Mouse (Mus musculus) brain, adult 2 months (tissue): ENCODE results near the gene Med9.
A peak's percentile ranks its signal among the peaks of the same experiment; 100 is the strongest.

Source experiments
- DNase-seq: peaks from one replicate; pipeline ENCODE4 v3.0.0; 2011; ENCODE audit warnings: low read depth, low spot score

Gene Med9

DNA sequence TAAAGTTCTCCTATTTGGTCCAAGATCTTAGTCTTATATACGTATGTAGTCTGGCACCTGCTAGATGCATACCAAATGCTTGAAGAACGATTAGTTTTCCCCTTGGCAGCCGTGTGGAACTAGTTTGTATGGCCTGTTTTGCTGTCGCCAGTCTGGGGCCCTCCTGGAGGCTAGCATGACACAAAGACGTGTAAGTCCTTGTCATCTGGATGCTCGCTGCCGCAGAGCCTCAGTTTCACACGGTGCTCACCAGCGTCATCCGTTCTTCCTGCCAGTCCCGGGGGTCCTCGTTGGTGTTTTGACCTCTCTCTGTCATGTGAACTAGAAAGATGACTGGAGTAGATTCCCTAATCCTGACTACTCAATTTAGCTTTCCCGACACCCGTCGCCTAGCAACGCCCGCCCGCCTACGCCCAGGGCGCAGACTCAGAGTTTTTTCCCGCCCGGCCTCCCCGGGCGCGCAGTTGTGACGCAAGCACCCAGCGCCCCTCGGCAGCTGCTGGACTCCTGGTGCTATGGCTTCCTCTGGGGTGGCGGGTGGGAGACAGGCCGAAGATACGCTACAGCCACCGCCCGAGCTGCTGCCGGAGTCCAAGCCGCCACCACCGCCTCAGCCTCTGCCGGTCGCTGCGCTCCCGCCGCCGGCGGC, at the start of gene Med9:
Gene Med9, plus strand, starts transcription at position 455 of the 649 bp plus-strand sequence.
- peak; percentile 96 for DNase-seq

DNA sequence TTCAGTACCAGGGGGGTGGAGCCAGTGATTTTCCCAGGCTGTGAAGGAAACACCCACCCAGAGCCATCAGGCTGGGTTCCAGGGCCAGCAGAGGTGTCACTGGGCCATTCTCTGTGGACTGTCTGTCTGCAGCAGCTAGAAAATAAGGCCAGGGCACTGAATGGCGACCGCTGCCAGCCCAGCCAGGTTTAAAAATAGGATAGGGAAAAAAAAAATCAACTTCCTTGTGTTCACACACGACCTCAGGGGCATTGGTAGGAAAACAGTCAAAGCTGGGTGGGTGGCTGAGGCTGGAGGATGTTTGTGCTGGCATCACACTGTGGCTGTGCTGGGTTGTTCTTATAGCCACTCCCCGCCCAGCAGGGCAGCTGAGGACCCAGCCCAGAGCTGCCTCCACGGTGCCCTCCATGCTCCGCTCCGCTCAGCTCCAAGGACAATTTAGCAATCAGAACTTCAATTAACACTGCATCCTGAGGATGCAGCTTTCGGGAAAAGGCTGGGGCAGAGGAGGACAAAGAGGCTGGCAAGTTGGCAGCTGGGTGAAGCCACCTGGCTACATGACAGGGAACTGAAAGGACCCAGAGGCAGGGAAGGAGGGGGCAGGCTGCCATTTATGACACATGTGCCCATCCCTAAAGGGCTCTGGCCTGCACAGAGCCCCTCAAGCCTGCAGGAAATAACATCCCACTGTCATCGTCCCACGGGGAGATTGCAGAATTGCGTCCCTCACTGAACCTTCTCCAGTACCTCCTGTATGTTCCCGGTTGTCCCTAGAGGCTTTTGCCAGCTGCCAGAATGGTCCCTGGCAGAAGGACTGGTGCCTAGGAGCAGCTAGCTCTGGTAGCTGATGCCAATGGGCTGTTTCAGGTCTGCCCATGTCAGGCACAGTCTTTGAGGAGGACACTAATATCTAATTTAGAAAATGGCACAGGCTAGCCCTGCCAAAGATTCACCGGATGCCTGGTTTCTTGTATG, 48.0 kb upstream of the Med9 start:
- DNase-seq = peak; percentile 56

DNA sequence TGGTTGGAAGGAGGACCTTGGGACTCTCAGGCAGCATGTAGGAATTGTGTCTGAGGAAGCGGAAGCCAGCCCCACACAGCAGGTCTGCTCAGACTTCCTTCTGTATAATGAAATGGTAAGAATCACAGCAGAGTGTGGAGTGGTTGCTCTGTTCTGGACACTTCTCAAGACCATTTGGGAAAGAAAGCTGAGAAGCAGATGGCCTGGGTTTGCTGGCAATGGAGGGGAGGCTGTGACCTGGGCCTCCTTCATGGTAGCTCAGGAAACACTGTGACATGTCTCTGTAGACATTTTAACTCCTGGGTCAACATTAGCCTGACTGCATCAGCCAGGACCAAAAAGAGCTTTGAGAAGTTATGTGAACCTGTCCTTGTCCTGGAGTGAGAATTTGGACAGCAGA, 47.0 kb upstream of the Med9 start:
- DNase-seq = peak; percentile 58

DNA sequence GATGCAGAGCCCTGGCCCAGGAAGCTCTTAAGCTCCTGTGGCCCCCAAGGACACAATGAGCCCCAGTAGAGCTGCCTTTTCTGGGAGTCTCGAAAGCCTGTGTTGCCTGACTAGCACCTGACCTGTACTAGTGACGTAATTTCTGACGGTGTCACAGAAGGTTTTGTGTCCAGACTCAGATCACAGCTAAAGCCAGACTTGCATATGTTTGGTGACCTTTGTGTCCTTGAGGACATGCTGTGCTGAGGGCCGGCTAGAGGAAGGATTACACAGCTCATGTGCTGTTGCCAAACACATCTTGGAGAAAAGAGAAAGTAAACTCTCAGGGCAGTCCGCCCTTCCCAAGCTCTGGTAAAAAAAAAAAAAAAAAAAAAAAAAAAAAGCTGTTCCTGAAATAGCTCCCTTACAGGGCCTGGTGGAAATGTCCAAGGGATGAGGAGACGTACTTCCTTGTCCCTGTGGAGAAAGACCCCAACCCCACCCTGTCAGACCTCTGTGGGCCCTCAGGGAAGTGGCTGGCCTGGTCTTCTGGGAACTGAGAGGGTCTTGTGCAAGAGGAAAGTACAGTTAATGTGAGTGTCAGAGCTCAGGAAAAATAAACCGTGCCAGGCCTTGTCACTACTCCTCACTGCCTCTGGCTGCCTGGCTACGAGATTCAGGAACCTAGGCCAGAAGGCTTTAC, 45.8 kb upstream of the Med9 start:
- no peak for DNase-seq

DNA sequence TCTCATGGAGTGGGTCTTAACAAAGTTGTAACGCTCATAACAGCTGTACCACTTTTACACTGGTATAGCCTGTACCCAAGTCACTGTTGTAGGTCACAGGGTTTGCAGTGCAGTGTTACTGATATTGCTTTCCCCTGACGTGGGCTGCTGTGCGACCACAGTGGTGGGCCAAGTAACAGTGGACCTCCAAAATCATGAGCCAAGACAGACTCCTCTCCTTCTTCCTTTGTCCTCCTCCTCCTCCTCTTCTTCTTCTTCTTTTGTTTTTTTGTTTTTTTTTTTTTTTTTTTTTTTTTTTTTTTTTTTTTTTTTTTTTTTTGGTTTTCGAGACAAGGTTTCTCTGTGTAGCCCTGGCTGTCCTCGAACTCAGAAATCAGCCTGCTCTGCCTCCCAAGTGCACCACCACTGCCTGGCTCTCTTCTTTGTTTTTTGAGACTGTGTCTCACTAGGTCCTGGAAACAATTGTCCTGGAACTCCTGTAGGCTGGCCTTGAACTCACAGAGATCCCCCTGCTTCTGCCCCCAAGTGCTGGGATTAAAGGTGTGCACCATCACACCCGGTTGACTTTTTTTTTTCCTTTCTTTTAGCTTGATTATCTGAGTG, 41.4 kb upstream of the Med9 start:
- DNase-seq = no peak

DNA sequence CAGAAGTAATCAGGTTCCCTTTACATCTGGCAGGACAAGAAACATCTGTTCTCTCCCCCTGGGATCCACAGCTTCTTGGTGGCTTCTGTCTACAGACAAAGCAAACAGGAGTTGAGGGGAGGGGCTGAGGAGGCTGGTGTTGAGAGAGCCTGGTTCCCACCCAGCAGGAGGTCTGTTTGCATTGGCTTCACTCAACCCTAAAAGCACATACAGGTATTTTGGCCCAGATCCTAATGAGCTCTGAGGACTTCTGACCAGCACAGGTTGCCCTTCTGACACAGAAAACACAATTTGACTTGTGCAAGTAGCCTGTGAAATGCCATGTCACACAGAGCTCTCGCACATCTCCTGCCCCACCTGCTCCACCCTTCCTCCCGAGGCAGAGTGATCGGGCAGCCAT, 39.6 kb upstream of the Med9 start:
- no peak for DNase-seq

DNA sequence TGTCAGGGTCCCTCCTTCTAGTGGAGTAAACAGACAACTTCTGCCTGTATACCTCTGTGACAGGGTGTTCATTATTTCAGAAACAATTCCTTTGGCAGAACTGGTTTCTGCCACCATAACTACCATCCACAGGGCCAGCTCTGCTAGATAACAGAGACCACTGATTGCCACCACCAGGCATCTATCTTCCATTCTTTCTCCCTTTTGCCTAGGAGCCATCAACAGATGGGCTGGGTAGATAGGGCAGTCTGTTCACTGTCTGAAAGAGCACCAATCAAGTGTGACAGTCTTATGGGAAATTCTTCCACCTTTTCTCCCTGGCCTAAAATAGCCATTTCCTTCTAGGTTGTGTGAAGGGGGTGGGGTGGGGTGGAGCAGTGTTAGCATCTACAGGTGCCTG, 37.4 kb upstream of the Med9 start:
- no peak for DNase-seq

DNA sequence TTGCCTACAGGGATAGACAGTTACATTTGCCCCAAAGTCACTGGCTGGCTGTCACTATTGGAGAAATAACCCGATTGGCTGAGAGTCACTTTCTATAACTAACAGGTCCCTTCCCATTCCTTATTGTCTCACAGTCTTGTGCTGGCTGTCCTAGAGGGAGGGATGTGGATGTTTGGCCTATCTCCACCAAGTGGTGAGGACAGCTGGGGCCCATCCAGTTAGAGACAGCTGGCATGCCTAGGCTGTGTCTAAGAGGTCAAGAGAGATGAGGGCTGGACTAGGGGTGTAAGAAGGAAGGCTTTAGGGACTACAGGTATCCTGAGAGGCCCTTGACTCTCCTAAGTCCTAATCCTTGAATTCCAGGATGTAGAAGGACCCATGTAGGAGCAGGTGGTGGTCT, 36.5 kb upstream of the Med9 start:
- DNase-seq = no peak

DNA sequence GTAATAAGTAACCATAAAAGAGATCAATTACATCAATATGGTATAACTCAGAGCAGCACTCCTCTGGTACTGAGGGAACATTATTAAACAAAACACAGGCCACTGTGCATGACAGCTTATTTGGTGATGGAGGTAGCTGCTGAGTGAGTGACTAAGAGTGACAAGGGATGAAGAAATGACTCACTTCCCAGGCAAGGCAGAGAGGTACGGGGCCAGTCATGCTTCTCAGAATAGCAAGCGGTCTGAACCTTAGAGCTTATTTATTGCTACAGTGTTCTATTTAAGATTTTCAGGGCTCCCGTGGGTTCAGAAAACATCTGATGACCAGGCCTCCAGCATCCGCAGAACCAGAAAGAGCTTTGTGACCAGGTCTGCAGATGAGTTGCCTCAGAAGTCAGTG, 34.3 kb upstream of the Med9 start:
- no peak for DNase-seq

DNA sequence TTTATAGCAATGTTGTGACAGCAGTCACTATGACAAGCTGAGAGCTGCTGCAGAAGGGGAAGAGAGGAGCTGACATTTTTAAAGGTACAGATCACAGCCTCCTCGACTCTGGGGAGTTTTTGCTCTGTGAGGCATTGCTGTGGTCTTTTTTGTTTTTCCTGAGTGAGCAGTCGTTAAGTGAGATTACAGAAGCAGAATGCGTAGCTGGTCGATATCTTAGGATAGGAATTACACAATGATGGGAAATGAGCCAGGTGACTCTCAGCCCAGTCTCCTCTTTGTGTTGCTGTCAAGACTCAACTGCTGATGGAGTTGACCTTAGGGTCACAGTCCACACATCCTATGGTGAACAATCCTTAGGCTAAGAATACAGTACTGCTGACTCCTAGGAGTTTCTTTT, 30.0 kb upstream of the Med9 start:
- no peak for DNase-seq

DNA sequence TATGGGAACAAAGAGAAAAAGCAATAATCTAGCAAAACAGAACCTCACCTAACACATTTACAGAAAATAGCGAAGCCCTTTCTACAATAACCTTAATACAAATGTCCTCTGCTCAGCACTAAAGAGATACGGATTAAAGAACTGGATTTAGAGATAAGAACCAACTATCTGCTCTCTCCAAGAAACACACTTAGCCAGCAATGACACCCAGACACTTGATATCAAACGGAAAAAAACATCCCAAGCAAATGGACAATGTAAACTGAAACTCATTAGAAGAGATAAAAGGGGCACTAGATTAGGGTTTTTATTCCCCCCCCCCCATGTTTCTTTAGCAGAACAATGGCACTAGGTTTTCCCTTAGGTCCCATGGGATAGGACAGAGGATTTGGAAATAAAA, 28.6 kb upstream of the Med9 start:
- DNase-seq = no peak

DNA sequence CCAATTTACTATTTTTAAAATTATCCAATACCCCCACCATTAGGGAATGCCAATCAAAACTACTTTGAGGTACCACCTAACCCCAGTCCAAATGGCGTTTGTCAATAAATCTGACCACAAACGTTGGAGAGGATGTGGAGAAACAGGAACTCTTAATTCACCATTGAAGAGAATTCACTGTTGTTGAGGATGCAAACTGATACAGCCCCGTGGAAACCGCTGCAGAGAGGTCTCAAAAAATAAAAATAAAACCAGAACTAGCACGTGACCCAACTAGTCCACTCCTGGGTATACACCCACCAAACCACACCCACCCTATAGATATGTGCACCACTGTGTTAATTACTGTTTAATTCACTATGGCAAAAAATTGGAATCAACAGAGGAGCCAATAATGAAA, 27.7 kb upstream of the Med9 start:
- no peak for DNase-seq

DNA sequence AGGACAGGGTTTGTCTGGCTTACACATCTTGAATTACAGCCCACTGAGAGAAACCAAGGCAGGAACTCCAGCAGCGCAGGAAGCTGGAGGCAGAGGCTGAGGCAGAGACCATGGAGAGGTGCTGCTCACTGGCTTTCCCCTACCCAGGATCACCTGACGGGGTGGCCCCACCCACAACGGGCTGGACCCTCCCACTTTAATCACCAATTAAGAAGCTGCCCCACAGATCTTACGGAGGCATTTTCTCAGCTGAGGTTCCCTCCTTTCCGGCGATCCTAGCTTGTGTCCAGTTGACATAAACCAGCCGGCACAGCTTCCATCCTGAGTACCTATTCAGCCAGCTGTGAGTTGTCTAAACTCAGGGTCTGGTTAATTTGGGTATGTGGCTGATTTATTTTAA, 26.7 kb upstream of the Med9 start:
- no peak for DNase-seq

DNA sequence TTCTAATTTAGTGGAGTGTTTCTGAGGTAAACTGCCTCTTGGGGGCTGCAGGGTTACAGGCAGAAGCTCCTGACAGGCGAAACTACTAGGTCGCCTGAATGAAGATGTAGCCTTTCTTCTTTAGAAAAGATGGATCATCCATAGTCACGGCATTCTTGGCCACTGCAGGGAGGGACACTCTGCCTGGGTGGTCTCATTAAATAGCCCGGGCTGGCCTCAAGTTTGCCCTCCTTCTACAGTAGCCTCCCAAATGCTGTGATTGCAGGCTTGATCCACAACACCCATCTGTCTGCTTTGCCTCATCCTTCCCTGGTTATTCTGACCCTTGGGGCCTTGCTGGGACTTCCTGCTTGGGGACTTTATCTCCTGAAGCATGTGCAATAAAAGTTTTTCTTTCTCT, 18.0 kb upstream of the Med9 start:
- no peak for DNase-seq

DNA sequence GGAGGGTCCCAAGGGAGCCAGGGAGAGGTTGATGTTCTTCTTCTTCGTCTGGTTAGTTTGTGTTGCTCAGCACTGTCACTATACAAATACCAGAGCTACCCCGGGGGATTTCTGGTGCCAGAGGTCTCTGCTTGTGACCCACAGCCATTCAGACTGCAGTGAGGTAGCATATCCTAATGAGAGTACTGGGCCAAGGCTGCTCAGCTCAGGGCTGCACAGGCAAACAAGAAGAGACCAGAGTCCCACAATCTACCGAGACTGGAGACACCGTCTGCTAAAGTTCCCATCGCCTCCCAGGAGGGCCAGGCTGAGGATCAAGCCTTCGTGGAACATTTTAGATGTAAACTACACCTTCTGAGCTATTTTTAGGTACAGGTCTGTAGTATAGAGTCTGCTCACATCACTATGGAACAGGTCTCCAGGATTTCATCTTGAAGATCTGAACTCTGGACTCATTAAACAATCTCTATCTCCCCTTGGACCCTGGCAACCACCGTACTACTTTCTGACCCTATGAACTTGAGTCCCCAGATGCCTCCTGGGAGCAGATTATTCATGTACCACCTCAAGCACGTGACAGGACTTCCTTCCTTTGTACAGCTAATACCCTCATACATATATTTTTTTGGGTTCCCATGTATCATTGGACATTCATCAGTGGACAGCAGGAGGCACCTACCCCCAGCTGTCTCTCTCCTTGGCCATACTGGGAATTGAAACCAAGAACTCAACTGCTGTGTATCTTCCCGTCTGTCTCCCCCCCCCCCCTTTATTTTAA, 15.3 kb upstream of the Med9 start:
- DNase-seq = no peak

DNA sequence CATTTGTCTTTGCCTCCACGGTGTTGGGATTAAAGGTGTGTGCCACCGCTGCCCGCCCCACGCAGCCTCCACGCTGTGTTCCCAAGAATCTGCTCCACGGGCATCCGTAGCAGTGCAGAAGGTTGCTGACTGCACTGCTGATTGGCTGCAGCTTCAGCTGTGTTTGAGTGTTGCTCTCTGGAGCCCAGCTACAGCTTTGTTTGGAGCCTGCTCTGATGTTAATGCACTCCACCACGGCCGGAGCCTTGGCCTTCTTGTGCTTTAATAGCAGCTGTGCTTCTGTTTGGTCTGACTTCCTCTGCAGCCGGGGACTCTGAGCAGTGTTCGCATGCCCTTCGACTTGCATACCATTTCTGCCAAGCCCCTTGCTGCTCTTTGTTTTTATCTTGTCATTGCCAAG, 14.1 kb upstream of the Med9 start:
- DNase-seq = peak; percentile 53

DNA sequence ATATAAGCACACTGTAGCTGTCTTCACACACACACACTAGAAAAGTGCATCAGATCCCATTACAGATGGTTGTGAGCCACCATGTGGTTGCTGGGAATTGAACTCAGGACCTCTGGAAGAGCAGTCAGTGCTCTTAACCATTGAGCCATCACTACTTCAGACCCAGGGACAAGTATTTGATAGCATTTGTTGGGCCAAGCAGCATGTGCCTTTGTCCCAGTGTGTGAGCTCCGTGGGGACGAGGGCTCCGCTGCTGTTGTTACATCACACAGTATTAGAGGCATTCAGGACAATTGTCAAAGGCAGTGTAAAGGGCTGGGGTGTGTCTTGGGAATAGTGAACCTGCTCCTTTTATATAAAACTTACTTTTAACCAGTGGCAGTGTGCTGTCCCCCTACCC, 11.0 kb upstream of the Med9 start:
- no peak for DNase-seq

DNA sequence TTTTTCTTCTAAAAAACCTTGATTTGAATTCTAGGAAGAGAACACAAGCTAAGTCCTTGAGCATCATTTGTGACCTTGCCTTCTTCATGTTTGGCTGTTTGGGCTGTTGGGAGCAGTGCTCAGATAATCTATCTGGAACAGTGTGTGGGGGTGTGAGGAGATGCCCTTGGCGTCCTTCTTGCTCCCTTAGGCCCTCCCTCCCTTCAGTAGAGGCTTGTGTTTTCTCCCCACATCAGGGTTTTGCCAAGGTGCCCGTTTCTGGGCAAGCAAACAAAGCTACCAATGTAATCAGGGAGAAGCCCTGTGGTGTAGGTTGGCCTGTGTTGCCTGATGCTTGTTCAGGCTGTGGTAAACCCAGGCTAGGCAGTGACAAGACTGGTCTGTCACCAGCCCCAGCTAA, 10.4 kb upstream of the Med9 start:
- no peak for DNase-seq

DNA sequence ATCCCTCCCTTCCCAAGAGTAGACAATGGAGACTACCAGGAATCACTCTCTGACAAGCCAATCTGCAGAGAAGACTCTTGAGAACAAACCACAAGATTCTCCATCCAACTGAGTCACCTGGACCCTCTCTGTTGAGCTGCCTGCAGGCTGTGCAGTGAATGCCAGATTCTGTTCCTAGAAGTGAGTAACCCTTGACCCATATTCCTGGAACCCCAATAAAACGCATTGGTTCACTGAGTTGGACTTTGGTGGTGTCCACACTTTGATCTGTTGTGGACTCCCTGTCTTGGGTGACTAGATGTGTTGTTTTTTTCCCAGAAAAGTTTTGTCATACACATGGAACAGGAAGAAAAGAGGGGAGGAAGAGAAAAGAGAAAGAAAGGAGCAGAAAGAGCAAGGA, 8.2 kb upstream of the Med9 start:
- DNase-seq = no peak

DNA sequence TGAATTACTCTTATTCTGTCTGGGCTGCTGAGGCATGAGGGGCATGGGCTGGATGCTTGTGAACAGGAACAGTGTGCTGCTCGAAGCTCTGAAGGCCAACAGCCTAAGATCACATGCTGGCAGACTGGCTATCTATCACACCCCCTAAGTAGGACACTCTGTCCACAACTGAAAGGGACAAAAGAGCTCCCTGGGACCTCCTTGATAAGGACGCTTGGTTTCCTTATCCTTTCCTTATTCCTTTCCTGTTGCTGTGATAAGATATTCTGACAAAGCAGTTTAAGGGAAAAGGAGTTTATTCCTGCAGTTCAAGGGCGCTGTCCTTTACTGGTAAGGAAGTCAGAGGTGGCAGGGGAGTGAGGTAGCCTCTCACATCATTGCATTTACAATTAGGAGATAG, 7.4 kb upstream of the Med9 start:
- DNase-seq = no peak

DNA sequence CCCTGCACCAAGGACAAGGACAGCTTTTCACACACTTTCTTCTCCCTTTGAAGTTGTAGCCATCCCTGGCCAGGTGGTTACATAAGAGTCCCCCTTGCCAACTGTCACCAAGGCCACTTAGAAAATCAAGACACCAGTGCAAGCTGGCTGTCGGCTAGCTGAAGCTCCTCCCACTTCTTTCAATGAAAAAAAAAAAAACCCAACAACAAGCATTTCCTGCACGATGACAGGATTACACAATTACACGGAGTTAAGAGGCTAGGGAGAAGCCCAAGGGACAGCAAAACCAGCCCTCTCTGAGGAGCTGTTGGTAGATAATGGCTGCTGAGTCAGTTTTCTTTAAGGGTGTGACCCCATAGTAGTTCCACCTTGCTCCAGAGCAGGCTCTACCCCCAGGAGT, 6.6 kb upstream of the Med9 start:
- no peak for DNase-seq
